Mouse (Mus musculus): ENCODE measurements at regions not wholly inside any gene's neighbourhood (a gene's known extent, or its start where the extent isn't known, plus 50 kb on each side); places are given as distances from the start of the nearest gene placed in this dataset.

- TF ChIP-seq CTCF (IDR thresholded peaks at IDR 0.05; ENCODE audit: borderline replicate concordance, insufficient read depth, low read length) = no peak
- TF ChIP-seq POLR2A (IDR thresholded peaks at IDR 0.05; ENCODE audit: low read depth, low read length) = no peak
Observed at GRCm38 (mm10) chr2:92540841-92541240, 58.7 kb upstream of the Chst1 start.

Measured in embryonic fibroblast, embryonic 13.5 days (primary cell).